Mouse (Mus musculus) heart, adult 8-10 months (tissue): ENCODE measurements at regions not wholly inside any gene's neighbourhood (a gene's known extent, or its start where the extent isn't known, plus 50 kb on each side); places are given as distances from the start of the nearest gene placed in this dataset.

ENCODE experiments used
- DNase-seq: peaks from one replicate; pipeline ENCODE4 v3.0.0; 2022; ENCODE audit warnings: low spot score

DNA sequence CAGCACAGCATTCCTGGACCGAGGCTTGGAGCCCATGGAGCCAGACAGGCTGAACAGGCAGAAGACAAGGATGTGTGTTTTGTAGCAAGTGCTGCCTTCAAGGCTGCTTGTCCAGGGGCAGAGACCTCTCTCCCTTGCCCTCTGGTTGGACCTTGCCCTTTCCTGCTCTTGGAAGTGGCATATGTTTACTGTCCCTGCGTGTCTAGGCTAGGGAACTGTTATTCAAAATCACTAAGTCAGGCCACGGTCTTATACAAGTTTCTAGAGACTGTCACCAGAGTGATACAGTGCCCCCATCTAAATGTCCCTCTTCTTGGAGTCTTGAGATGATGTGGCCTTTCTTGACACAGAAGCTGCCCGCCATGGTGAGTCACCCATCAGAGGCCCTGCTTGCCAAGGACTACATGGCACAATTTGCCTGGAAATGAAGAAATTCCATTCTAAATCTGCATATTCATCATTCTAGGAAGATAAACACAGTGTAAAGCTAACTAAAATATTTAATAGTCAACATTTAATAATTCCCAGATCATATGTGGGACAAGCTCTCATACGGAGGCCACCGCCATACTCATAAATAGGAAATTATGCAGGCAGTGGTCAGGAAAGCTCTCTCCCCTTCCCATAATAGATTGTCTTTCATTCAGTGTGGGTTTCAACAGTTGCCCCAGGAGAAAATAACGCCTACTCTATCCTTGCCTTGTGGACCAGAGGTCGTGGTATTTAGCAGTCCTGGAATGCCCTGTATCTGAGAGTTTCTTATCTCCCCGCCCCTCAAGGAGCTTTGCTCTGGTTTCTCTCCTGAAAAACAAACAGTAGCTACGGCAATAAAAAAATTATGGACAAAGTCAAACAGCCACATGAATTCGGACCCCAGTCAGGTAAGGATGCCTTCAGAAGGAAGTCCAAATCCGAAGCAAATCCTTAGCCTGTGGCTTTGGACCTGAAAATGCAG lies 50.9 kb upstream of the Lmo4 start:
- DNase-seq, result no peak
